Mouse (Mus musculus): ENCODE measurements around the gene Tecrl. TPM values are rescaled to one million over a fixed set of nuclear protein-coding genes. Genes with fewer than 3 reads are reported as not detected.

The Tecrl gene
- polyA plus RNA-seq (2015; fragmentation: Nextera tagmentation; extraction: Ambion mirVana) = 0.14 and 0.60 TPM in 2 replicates

DNA sequence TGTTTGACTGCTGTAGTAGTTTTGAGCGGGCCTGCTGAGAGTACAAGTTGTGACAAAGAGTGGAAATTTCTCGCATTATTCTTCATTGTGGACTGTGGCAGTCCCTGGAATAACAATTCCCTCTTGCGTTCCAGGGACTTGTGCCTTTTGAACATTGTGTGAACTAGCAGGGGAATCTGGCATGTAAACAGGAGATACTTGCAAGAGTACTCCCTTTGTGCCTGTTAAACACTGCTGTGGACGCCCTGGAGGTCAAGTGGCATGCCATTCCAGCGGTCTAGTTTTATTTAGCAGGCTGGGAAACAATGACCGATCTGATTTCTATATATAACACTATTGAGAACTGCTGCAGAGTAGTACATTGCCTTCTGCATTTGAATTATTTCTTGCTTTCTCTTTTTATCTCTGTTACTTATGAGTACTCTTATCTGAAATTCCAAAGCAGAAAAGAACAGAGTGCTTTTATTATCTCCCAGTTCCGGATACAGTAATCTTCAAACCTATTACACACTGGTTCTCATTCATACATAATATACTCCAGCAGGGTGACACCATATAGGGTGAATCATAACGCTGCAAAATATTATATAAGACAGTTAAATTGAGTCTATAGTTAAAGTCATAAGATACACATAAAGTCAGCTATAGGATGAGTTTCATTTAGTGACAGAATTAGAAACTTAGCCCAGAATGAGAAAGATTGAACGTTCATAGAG is at the start of gene Tecrl:
Tecrl (minus strand) TSS at position 350 of the 716 bp plus-strand sequence.
- no peaks in the 10 kb centered on the region for H3K36me3 ChIP-seq
- H3K27ac ChIP-seq = no peak within 1 kb of the TSS
- H3K4me3 ChIP-seq (replicated peaks) = no peak within 1 kb of the TSS
- H3K4me2 ChIP-seq = no peak within 1 kb of the TSS
- H3K27me3 ChIP-seq = no peaks in the 10 kb centered on the region
- H3K9ac ChIP-seq = no peak within 1 kb of the TSS
- ATAC-seq (replicated peaks; ENCODE audit: low FRiP score) = no peak
- H3K9me3 ChIP-seq (replicated peaks) = no peaks in the 10 kb centered on the region
- WGBS = 48% methylated on average over 9 of the region's 9 CpGs
- H3K4me1 ChIP-seq = no peaks in the 10 kb centered on the region

GRCm38 (mm10) chr5:83385021-83385420 is 30.0 kb upstream of the Tecrl start:
- Histone ChIP-seq H3K27me3 (no peaks in the 10 kb centered on the region), H3K36me3 (no peaks in the 10 kb centered on the region), H3K4me2 (no peak overlapping the region), H3K27ac (no peak overlapping the region), H3K9me3 (replicated peaks) (no peaks in the 10 kb centered on the region), H3K4me1 (no peaks in the 10 kb centered on the region), H3K4me3 (replicated peaks) (no peak overlapping the region), H3K9ac (no peak overlapping the region)
- WGBS = 83% methylated on average over 2 of the region's 2 CpGs
- no peak for ATAC-seq (replicated peaks; ENCODE audit: low FRiP score)

- no peak overlapping the region for H3K4me3 ChIP-seq (replicated peaks)
- no peaks in the 10 kb centered on the region for H3K4me1 ChIP-seq
- no peaks in the 10 kb centered on the region for H3K27me3 ChIP-seq
- WGBS = 8% methylated on average over 2 of the region's 2 CpGs
- no peaks in the 10 kb centered on the region for H3K9me3 ChIP-seq (replicated peaks)
- no peak overlapping the region for H3K27ac ChIP-seq
- ATAC-seq (replicated peaks; ENCODE audit: low FRiP score) = no peak
- H3K4me2 ChIP-seq = no peak overlapping the region
- no peaks in the 10 kb centered on the region for H3K36me3 ChIP-seq
- H3K9ac ChIP-seq = no peak overlapping the region
Observed at GRCm38 (mm10) chr5:83351615-83352014, 3.4 kb downstream of the Tecrl start.

GRCm38 (mm10) chr5:83339144-83339543 is 15.9 kb downstream of the Tecrl start:
- Histone ChIP-seq H3K9ac (no peak overlapping the region), H3K27ac (no peak overlapping the region), H3K36me3 (no peaks in the 10 kb centered on the region), H3K27me3 (no peaks in the 10 kb centered on the region), H3K9me3 (replicated peaks) (no peaks in the 10 kb centered on the region), H3K4me2 (no peak overlapping the region), H3K4me1 (no peaks in the 10 kb centered on the region), H3K4me3 (replicated peaks) (no peak overlapping the region)
- WGBS = 84% methylated on average over 4 of the region's 4 CpGs
- ATAC-seq (replicated peaks; ENCODE audit: low FRiP score) = no peak

DNA sequence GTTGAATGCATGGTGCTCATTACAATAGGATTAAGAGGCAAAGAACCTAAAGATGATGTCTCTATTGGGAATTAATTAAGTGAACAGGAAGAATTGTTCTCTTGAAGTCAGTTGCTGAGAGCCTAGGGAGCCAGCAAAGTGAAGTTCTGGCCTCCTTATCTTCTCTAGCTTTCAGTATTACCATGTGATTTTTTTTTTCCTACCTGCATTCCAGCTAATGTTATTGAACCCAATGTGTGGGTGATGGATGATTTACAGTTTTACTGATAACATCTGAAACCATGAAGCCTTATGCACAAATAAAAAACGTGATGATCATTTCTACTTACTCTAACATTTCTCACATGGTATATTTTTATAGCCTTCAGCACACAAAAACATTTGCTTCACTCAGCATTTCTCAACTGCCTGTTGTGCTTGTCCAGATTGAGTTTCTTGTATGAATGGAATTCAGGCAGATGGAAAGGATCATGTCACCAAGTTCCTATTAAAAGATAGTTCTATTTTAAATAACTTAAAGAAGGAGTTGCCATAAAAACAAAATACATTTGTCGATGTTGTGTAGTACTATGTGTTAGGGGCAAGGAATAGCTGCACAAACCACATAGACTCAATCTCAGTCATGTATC is 87.7 kb downstream of the Tecrl start:
- no peak overlapping the region for H3K27ac ChIP-seq
- no peaks in the 10 kb centered on the region for H3K27me3 ChIP-seq
- no peaks in the 10 kb centered on the region for H3K9me3 ChIP-seq (replicated peaks)
- H3K4me2 ChIP-seq = no peak overlapping the region
- no peaks in the 10 kb centered on the region for H3K36me3 ChIP-seq
- no peak overlapping the region for H3K4me3 ChIP-seq (replicated peaks)
- ATAC-seq (replicated peaks; ENCODE audit: low FRiP score) = no peak
- no peak overlapping the region for H3K9ac ChIP-seq
- H3K4me1 ChIP-seq = no peaks in the 10 kb centered on the region
- WGBS = 47% methylated on average over 2 of the region's 2 CpGs

- Histone ChIP-seq H3K36me3 (no peaks in the 10 kb centered on the region), H3K27me3 (no peaks in the 10 kb centered on the region), H3K27ac (no peak overlapping the region), H3K9ac (no peak overlapping the region), H3K9me3 (replicated peaks) (no peaks in the 10 kb centered on the region), H3K4me2 (no peak overlapping the region), H3K4me3 (replicated peaks) (no peak overlapping the region), H3K4me1 (no peaks in the 10 kb centered on the region)
- no peak for ATAC-seq (replicated peaks; ENCODE audit: low FRiP score)
Observed at GRCm38 (mm10) chr5:83260059-83260458, 94.9 kb downstream of the Tecrl start.

GRCm38 (mm10) chr5:83254141-83254540 is 100.9 kb downstream of the Tecrl start:
- H3K4me2 ChIP-seq = no peak overlapping the region
- H3K4me3 ChIP-seq (replicated peaks) = no peak overlapping the region
- H3K27me3 ChIP-seq = no peaks in the 10 kb centered on the region
- H3K27ac ChIP-seq = no peak overlapping the region
- no peaks in the 10 kb centered on the region for H3K9me3 ChIP-seq (replicated peaks)
- WGBS = 75% methylated on average over 2 of the region's 2 CpGs
- no peak for ATAC-seq (replicated peaks; ENCODE audit: low FRiP score)
- no peaks in the 10 kb centered on the region for H3K4me1 ChIP-seq
- no peak overlapping the region for H3K9ac ChIP-seq
- H3K36me3 ChIP-seq = no peaks in the 10 kb centered on the region

GRCm38 (mm10) chr5:83238848-83239452 is 116.0 kb downstream of the Tecrl start:
- no peaks in the 10 kb centered on the region for H3K27me3 ChIP-seq
- peak; percentile 98 for ATAC-seq (replicated peaks; ENCODE audit: low FRiP score)
- no peaks in the 10 kb centered on the region for H3K36me3 ChIP-seq
- H3K9me3 ChIP-seq (replicated peaks) = no peaks in the 10 kb centered on the region
- no peak overlapping the region for H3K4me3 ChIP-seq (replicated peaks)
- H3K4me2 ChIP-seq = no peak overlapping the region
- H3K9ac ChIP-seq = no peak overlapping the region
- no peak overlapping the region for H3K27ac ChIP-seq
- no peaks in the 10 kb centered on the region for H3K4me1 ChIP-seq
- WGBS = 72% methylated on average over 5 of the region's 5 CpGs

Data from kidney, embryonic 15.5 days (tissue).